Mouse (Mus musculus) T-helper 2 cell (primary cell): ENCODE results near the gene Atp2b2.

Experiments
- in situ Hi-C: fragments of 300-600 bp; cut with MboI, MseI; formaldehyde crosslinking; loops from one replicate; pipeline ENCODE4 v1.15.1; 2025; ENCODE audit warnings: high pct_unique_total_duplicates

Gene Atp2b2

DNA sequence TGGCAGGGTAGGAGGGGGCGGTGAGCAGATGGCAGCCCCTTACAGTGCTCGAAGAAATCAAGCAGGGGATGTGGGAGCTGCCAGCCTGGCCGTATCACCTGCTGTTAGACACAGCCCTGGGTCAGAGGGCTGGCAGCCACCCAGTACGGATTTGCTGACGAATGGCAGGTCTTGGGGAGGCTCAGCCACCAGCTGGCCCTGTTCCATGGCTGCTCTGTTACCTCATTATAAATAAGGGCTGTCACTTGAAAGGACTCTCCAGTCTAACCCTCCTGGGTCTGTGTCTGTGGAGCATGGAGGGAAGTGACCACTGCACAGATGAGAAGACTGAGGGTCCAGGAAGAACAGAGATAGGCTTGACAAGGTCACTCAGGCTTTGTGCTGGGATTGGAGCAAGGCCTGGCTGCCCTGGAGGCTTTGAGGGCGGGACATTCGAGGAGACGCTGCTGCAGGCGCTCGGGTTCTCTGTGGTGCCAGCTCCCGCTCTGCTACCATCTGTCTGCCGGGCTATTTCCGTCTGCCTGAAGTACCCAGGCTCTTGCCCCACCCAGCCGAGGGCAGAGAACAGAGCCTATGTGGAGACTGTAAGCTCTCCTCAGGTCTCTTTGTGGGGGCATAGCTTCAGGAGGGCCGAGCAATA is 181.6 kb downstream of the Atp2b2 start:
- in situ Hi-C loops = no loop called here

DNA sequence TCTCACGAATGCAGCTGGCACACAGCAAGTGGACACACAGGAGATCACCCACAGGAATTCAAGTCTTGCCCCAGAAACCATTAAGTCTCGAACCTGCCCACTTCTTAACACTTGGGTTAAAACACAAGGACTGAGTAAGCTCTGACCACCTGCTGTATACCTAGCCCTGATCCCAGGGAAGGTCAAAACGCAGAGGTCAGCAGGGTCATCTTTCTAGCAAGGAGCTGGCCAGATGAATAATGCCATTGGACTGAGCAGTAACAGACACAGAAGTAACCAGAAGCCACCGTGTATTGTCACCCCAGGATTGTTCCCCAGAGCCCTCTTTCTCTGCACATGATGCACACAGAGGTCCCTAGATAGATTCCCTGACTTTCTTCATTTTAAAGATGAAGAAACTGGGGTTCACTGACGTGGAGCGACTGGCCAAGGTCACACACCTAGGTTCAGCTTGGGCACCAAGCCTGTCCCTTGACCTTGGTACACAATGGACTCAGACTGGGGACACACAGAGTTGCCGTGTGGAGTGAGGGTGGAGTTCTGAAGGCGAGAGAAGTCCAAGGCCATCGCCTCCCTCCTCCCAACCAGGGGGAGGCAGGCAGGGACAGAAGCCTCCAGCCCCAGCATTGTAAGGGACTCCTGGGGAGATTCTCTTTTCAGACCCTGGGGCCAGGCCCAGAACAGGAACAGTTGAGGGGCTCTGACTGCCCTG is 182.2 kb downstream of the Atp2b2 start:
- in situ Hi-C loops = no loop called here

GRCm38 (mm10) chr6:113858317-113858716 is 184.1 kb downstream of the Atp2b2 start:
- in situ Hi-C loops = no loop called here

DNA sequence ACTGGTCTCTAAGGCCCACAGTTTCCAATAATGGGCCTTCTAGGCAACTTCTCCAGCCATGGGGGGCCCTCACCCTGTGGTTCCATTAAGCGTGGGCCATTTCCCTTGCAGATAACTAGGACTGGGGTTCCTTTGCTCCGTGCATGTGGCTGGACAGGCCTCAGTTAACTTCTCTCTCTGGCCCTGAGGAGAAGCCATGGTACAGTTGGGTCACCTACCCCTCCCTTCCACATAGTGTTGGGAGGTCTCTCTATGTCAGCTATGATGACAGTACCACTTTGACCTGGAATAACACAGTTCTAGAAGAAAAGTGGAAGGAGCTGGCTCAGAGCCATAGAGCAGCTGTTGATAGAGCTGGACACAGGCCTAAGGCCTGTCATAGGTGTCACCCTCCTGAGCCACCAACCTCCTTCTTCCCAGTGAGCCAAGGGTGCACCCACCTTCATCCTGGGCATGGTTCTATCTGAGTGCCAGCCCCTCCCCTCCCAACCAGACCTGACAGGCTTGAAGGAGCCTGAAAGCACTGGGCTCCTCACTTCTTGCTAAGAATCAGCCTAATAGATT is 185.0 kb downstream of the Atp2b2 start:
- in situ Hi-C loops = no loop called here

DNA sequence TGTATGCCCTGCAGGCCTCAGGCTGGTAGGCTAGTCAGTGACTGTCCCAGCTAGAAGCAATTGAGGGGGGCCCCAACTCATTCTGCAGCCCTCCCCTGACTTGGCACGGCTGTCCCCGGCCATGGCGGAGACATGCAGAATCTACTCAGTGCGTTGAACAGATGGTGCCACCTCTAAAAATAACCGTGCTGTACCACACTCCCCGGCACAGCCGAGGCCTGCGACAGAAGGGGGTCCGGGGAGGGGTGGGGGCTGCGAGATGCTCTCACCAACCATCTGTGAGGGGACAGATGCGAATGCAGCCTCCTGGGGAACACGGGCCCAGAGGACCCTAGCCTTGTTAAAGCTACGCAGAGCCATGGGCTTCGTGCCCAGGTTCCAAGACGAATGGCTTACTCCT is 185.6 kb downstream of the Atp2b2 start:
- in situ Hi-C loops = no loop called here

DNA sequence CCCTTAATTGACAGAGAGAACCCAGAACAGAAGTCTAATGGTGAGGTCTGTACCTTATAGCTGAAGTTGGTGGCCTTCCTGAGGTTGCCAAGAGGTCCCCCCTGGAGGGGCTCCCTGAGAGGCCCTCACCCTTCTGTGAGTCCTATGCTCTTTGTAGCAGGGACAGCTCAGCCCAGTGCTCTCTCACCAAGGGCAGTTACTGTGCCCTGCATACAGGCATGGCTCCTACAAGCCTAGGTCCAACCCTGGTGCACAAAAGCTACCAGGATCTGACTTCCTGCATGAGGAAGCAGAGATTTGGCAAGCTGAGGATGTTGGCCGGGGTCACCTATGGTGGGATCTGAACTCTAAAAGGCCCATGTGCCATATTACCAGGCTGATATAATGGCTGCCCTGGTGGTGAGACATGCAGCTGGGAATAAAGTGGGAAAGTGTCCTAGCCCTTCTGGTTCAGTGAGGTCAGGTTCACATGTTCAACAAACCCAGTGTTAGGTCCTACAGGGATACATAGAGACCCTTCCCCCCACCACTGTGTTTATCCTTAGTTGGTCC is 186.2 kb downstream of the Atp2b2 start:
- in situ Hi-C loops = no loop called here

- in situ Hi-C loops = no loop called here
Measured at GRCm38 (mm10) chr6:113855581-113855980, 186.8 kb downstream of the Atp2b2 start.

GRCm38 (mm10) chr6:113852318-113852717 is 190.1 kb downstream of the Atp2b2 start:
- in situ Hi-C loops = no loop called here

GRCm38 (mm10) chr6:113849819-113850218 is 192.6 kb downstream of the Atp2b2 start:
- in situ Hi-C loops = no loop called here

DNA sequence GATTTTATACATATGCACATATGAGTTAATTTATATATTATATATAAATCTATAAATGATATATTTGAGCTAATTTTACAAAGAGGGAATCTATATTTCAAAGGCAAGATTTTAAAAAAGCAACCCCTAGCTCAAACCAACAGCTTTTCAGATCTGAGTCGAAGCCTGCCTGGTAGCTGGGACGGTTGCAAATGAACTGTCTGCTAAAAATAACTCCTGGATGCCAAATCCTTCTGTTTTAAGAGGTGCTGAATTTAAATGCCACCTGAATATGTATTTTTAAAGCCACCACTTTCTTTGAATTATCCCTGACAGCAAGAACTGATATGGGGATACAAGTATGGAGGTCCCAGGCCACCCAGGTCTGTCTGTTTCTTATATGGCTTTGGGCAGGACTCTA is 193.8 kb downstream of the Atp2b2 start:
- in situ Hi-C loops = no loop called here

DNA sequence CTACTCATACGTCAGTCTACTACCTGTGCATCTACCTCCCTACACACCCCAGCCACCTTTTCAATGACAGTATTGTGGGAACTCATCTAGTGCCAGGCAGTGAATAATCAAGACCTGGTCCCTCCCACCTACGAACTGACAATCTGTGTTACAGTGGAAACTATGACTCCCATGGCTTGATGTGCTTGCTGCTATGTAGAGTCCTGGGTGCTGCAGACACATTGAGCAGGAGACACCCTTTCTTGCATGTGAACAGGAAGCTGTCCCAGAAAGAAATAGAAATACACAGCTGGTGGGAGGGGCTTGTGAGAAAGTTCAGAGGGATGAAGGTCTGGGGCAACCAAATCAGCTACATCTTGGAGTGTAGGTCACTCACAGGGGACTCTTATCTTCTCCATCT is 195.3 kb downstream of the Atp2b2 start:
- in situ Hi-C loops = no loop called here

DNA sequence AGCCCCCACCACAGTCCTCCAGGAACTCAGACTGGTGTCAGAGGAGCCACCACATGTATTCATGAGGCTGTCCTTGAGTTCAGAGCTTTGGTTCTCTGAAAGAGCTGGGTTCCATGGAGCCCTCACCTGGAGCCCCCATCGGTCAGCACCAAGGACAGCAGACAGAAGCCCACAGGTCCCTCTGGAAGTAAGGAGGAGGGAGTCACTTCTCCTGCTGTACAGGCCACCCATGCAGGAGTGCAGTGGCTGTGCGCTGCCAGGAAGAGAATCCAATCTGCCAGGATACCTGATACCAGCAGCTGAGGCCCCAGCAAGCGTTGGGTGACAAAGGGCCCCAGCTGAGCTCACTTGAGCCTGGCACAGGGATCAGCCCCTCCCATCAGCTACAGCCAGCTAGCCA is 199.2 kb downstream of the Atp2b2 start:
- in situ Hi-C loops = no loop called here

- in situ Hi-C loops = no loop called here
Measured at GRCm38 (mm10) chr6:113838493-113838892, 203.9 kb downstream of the Atp2b2 start.

GRCm38 (mm10) chr6:113837740-113838139 is 204.7 kb downstream of the Atp2b2 start:
- in situ Hi-C loops = no loop called here

- in situ Hi-C loops = no loop called here
Measured at GRCm38 (mm10) chr6:113836545-113836944, 205.9 kb downstream of the Atp2b2 start.

DNA sequence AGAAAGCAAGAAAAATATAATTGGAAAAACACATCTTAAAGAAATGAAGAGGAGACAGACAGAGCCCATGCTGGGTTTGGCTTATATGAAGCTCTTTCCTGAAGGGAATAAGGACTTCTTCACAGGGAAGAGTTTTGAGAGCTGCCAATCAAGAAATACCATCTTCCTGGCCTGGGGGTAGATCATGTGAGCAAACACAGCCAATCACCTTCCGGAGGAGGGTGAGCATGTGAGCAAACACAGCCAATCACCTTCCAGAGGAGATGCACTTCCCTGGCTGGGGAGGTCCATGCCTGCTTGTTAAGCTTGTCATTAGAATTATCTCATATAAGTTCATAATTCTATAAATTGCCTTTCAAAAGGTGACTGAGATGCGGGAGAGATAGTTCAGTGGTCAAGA is 211.9 kb downstream of the Atp2b2 start:
- in situ Hi-C loops = no loop called here

DNA sequence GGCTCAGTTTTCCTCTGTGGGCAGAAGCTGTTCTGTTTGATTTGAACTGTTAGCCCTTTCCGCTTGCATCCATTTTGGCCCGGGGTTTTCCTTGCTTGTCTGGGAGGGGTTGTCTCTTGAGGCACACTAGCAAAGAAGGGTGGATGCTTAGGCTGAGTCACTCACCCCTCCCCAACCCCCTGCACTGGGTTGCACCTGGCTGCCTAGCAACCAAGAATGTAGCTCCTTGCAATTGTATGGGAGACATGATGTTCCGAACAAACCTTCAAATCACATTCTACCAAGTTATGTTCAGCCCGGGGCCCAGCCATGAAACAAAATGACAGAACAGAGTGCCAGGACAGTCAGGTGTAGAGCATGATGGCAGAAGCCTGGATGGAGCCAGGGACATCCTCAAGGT is 215.1 kb downstream of the Atp2b2 start:
- in situ Hi-C loops = no loop called here

DNA sequence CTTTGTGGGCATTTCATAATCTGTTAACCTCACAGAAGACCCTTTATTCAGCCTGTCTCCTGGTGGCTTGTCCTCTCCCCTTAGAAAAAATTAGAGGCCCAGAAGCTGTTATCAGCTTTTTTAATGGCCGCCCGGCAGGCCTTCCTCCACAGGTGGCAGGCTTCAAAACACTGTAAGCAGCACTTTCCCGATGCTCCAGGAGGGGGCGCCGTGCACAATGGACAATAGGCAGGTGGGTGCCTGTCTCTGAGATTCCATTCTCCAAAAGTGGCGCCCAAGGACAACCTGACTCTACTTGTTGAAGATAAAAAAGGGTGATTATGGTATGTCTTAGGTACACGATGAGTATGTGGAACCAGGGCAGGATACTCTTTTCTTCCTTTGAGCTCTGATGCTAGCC is 220.0 kb downstream of the Atp2b2 start:
- in situ Hi-C loops = no loop called here

DNA sequence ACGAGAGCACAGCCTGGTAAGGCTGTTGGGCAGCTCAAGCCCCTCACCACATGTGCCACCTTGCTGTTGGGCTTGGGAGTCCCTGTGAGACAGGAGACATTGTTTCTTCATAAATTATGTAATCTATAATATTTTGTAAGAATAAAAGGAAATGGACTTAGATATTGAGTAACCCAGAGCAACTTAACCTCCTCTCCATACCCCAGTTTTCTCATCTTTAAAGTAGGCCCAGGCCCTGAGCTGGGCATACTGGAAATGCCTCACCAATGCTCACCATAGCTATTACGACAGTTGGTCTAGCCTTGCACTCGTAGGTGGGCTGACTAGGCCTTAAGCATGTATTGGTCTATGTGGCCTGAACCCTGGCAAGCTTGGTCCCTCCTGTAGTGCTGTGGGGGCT is 225.7 kb downstream of the Atp2b2 start:
- in situ Hi-C loops = no loop called here

DNA sequence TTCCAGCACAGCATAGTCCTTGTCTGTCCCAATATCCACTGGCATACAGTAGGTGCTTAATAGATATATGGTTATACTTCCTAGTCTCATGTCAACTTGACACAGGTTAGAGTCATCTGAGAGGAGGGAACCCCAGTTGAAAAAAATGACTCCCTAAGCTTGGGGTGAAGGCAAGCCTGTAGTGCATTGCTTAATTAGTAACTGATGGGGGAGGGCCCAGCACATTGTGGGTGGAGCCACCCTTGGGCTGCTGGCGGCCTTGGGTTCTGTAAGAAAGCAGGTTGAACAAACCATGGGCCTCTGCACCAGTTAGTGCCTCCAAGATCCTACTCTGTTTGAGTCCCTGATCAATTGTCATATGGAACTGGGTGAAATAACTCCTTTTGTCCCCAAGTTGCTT is 231.0 kb downstream of the Atp2b2 start:
- in situ Hi-C loops = no loop called here

DNA sequence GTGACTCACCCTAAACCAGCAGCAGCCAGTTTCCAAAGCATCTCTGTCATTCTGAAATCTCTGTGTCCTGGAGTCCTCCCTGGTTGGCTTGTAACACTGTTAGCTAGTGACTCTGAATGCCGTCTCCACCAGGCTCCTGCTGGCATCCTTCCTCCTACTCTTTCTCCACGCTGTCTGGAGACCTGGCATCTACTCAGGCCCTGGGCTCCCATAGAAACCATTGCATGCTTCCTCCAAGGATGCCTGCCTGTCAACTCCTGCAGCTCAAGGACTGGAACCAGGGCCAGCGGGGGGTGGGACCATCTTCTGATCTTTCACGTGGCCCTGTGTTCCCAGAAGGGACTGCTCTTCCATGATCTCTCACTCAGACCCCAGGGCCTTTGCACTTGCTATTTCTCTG is 231.7 kb downstream of the Atp2b2 start:
- in situ Hi-C loops = no loop called here

- in situ Hi-C loops = no loop called here
Measured at GRCm38 (mm10) chr6:113806241-113806640, 236.2 kb downstream of the Atp2b2 start.

DNA sequence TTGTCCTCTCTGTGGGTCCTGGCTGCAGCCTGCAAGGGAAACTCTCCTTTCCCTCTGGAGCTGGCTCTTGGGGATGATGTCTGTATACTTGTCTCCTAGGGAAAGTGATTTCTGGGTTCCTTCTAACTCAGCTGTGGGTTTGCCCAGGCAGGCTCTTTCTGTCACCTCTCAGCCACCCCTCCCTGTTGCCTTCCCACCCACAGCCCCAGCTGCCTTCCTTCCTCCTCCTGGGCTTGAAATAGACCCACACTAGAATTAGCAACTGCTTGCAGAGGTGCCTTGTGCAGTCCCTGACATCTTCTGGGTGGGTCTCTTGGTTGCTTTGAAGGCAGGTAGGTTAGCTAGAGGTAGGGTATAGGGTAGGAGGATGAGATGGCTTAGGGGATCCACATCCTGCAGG is 241.2 kb downstream of the Atp2b2 start:
- in situ Hi-C loops = no loop called here
